Mouse (Mus musculus) neutrophil, adult 59 days (primary cell): ENCODE data around the gene Plekha4. TPM values are rescaled to one million over a fixed set of nuclear protein-coding genes. Genes with fewer than 3 reads are reported as not detected.

Experiments
- total RNA-seq, 2 experiments: library from RNA; stranded (reverse); gene quantifications; 1 replicate in 1 of 2; 2 replicates in 1 of 2; pipeline ENCODE4 v1.2.4; 2023

Gene Plekha4
- total RNA-seq, result not detected

DNA sequence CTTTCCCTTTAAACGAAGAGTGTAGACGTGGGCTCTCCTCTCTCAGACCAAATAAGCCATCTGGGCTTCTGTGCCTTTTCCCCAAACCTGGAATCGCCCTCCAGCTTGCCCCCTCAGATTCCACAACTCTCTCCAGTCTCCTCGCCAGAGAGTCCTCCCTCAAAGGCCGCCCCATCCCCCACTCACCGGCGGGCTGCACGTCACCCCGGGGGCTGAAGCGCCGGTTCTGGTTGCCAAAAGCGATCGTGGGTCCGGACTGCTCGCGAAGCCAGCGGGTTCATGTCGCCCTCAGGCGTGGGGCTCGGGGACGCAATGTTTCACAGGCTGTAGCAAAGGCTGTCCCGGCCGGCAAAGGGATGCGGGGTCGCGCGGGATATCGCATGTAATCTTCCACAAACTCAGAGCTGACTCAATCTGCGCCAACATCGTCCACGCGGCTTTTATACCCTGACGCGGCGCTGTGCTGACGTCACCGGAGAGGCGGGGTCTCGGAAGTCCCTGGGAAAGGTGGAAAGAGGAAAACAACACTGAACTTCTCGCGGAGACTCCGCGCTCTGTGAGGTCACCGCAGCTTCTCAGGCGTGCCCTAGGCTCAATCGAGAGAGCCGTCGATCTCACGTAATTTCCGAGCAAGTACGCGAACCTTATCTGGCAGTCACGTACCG, at the start of gene Plekha4, which contains the start of gene Ppp1r15a:
Gene Plekha4 (plus strand): TSS at position 522 of the 665 bp plus-strand sequence.
Gene Ppp1r15a (minus strand): TSS at position 460 of the 665 bp plus-strand sequence.

DNA sequence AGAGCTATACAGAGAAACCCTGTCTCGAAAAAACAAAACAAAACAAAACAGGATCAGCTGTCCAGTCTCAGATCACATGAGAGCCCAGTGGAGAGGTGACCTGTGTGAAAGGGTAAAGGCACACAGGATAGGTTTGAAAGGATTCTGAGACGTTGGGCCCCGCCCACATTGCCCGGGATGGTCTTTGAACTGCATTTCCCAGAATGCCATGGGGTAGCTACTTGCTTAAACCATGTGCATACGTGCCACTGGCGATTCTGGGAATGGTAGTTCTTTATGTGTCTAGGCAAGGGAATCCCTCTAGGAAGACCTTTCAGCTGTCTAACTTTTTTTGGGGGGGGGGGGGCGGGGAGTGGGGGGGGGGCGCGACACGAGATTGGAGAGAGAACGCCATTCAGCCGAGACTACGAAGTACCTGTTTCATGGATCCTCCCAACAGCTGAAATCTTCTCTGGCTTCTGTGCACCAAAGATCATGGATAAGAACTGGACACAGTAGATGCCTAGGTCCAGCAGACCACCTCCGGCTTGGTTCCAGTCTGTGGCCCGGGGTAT, 44.7 kb upstream of the Plekha4 start, which contains the start of gene Tulp2:
Gene Tulp2 (plus strand): TSS at position 504 of the 554 bp plus-strand sequence.

GRCm38 (mm10) chr7:45486761-45487415, 39.2 kb upstream of the Plekha4 start, which contains the start of gene Gm45808:
Gene Gm45808, minus strand, starts transcription at chr7:45486811.

GRCm38 (mm10) chr7:45488293-45489204, 37.6 kb upstream of the Plekha4 start, which contains the start of gene Dhdh:
Gene Dhdh, minus strand, starts transcription at chr7:45488805.

DNA sequence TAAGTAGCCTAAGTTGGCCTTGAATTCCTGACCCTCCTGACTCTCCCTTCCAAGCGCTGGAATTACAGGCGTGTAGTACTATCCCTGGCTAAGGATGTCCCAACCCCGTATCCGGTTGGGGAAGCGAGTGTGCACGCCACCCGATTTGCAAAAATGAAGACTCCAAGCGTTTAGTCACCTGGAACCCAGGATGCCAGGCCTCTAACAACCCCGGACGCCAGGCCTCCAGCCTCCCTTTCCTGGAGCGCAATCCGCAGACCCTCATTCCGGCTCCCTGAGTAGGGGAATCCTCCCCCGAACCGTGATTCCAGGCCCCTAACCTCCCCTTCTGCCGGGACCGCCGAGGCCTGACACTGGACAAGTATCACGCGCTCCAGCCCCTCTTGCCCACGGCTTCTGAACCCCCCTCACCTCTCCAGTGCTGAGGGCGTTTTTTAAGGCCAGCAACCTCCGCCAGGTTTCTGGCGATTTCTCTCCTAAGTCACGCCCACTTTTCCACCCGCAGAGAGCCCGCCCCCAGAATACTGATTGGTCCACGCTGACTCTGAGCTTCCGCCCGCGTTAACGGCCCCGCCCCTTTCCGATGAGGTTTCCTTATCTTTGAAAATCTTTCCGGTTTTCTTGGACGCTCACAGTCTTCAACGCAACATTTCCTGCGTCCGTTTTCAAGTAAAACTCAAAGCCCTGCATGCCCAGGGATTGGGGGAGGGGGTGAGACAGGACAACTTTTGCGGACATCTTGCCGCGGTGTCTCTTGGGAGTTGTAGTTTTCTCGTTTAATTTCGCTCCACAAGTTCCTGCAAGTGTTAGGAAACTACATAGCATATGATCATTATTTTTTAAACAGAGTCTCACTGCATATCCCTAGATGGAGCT, 16.0 kb upstream of the Plekha4 start, which contains the start of gene Nucb1:
Gene Nucb1 (minus strand): TSS at position 495 of the 876 bp plus-strand sequence.

DNA sequence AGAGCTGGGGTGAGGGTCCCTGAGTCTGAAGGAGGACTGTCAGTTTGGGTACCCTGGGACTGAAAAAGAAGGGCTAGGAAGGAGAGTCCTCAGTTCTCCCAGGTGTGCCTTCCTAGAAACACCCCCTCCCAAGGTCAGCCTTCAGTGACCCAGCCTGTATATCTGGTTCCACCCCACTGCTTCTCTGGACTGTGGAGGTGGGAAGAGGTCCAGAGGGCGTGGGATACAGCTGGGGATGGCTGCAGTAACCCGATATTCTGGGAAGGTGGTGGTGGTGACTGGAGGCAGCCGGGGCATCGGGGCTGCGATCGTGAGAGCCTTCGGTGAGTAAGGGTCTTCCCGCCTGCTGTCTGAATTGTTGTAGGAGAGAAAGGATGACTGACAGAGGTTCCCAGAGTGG, 28.6 kb downstream of the Plekha4 start, which contains the start of gene Hsd17b14:
Gene Hsd17b14 (plus strand): TSS at position 150 of the 400 bp plus-strand sequence.

DNA sequence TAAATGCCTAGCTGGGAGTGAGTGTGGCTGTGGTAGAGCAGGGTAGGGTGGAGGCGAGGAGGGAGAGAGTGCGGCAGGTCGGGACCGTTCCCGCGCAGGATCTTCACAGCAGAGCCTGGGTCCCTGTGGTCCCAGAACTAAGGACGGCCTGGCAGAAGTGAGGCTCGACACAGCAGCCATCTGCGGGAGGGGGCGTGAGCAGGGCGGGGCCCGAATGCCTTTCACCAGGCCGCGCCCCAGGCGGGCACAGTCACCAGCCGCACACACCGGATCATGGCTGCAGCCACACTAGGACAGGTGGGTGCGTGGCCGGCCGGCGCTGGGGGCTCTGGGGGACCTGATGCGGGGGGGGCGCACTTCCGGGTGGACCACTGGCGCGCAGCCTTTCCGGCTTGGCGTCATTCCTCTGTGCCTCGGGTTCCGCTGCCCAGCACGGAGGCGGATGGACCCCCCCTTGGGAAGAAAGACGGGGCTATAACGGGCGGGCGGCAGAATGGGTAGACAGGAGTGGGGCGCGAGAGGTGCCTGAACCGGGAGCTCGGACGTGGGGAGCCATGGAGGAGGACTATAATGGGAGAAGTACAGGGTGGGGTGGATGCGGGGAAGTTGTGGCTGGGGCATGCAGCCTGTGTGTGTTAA, 44.1 kb downstream of the Plekha4 start, which contains the start of gene Bcat2:
Gene Bcat2 (plus strand): TSS at position 51 of the 639 bp plus-strand sequence.

Other genes starting within 250 kb of the Plekha4 start
- under 1 TPM in 1 of 2 experiments, not detected in 1; 0.33 TPM for gene Slc6a21, start 248.8 kb upstream of the Plekha4 start, total RNA-seq
- 1 to 10 TPM; 3.5 to 4.6 TPM for gene Trpm4, start 192.6 kb upstream of the Plekha4 start, total RNA-seq
- not detected for gene Hrc, start 191.0 kb upstream of the Plekha4 start, total RNA-seq
- gene Ppfia3, start 159.3 kb upstream of the Plekha4 start, total RNA-seq, result not detected
- gene Lin7b, start 155.7 kb upstream of the Plekha4 start, total RNA-seq, result not detected
- gene Snrnp70, start 130.6 kb upstream of the Plekha4 start, total RNA-seq, result 100 to 1,000 TPM; 286 to 302 TPM
- not detected for gene Kcna7, start 120.7 kb upstream of the Plekha4 start, total RNA-seq
- not detected for gene Ntf5, start 112.6 kb upstream of the Plekha4 start, total RNA-seq
- gene Lhb, start 105.5 kb upstream of the Plekha4 start, total RNA-seq, result not detected
- 10 to 100 TPM; 49.3 to 67.0 TPM for gene Gys1, start 91.5 kb upstream of the Plekha4 start, total RNA-seq
- 10 to 100 TPM; 31.3 to 32.1 TPM for gene Ruvbl2, start 88.2 kb upstream of the Plekha4 start, total RNA-seq
- 1,000 to 10,000 TPM; 1,155 to 1,244 TPM for gene Ftl1, start 66.4 kb upstream of the Plekha4 start, total RNA-seq
- gene Bax, start 59.4 kb upstream of the Plekha4 start, total RNA-seq, result 10 to 100 TPM; 42.2 to 50.4 TPM
- not detected for gene Tulp2, start 44.5 kb upstream of the Plekha4 start, total RNA-seq
- gene Gm45808, start 39.5 kb upstream of the Plekha4 start, total RNA-seq, result 1 to 10 TPM in 1 of 2 experiments, under 1 TPM in 1; 0.80 to 1.9 TPM
- gene Dhdh, start 37.5 kb upstream of the Plekha4 start, total RNA-seq, result 1 to 10 TPM; 6.0 to 7.5 TPM
- gene Nucb1, start 15.9 kb upstream of the Plekha4 start, total RNA-seq, result 100 to 1,000 TPM; 103 to 126 TPM
- 100 to 1,000 TPM; 173 to 218 TPM for gene Ppp1r15a, start 62 bp upstream of the Plekha4 start, total RNA-seq
- not detected for gene Hsd17b14, start 28.6 kb downstream of the Plekha4 start, total RNA-seq
- gene Bcat2, start 43.8 kb downstream of the Plekha4 start, total RNA-seq, result 10 to 100 TPM; 32.2 to 35.8 TPM
- gene Fgf21, start 89.2 kb downstream of the Plekha4 start, total RNA-seq, result not detected
- gene Fut1, start 91.0 kb downstream of the Plekha4 start, total RNA-seq, result 1 to 10 TPM in 1 of 2 experiments, not detected in 1; 1.2 TPM
- under 1 TPM in 1 of 2 experiments, not detected in 1; 0.47 TPM for gene Izumo1, start 95.5 kb downstream of the Plekha4 start, total RNA-seq
- gene Rasip1, start 101.2 kb downstream of the Plekha4 start, total RNA-seq, result 1 to 10 TPM; 2.6 to 2.7 TPM
- gene Mamstr, start 113.6 kb downstream of the Plekha4 start, total RNA-seq, result under 1 TPM; 0.07 to 0.11 TPM
- not detected for gene Fut2, start 140.1 kb downstream of the Plekha4 start, total RNA-seq
- gene Ntn5, start 157.7 kb downstream of the Plekha4 start, total RNA-seq, result not detected
- under 1 TPM in 1 of 2 experiments, not detected in 1; 0.18 TPM for gene Sec1, start 168.1 kb downstream of the Plekha4 start, total RNA-seq
- not detected for gene Car11, start 173.5 kb downstream of the Plekha4 start, total RNA-seq
- 1 to 10 TPM; 7.5 to 9.2 TPM for gene Dbp, start 178.8 kb downstream of the Plekha4 start, total RNA-seq
- gene Rpl18, start 189.1 kb downstream of the Plekha4 start, total RNA-seq, result 100 to 1,000 TPM; 750 to 815 TPM
- gene Sphk2, start 191.7 kb downstream of the Plekha4 start, total RNA-seq, result 10 to 100 TPM; 52.8 to 54.1 TPM
- under 1 TPM; 0.13 to 0.36 TPM for gene Fam83e, start 194.9 kb downstream of the Plekha4 start, total RNA-seq
- not detected for gene Spaca4, start 199.5 kb downstream of the Plekha4 start, total RNA-seq